Mouse (Mus musculus): ENCODE measurements at regions not wholly inside any gene's neighbourhood (a gene's known extent, or its start where the extent isn't known, plus 50 kb on each side); places are given as distances from the start of the nearest gene placed in this dataset.

GRCm38 (mm10) chr6:47365651-47366645 lies 87.2 kb upstream of the Cul1 start:
- Histone ChIP-seq H3K27me3 (ENCODE audit: control insufficient read depth, insufficient read depth, insufficient read length) (no peaks in the 10 kb centered on the region), H3K4me3 (no peak overlapping the region), H3ac (ENCODE audit: control insufficient read depth, insufficient read length) (no peak overlapping the region), H3K4me2 (ENCODE audit: low read depth) (no peak overlapping the region), H3K79me2 (ENCODE audit: control insufficient read depth, insufficient read depth) (no peaks in the 10 kb centered on the region), H3K36me3 (ENCODE audit: control insufficient read depth, insufficient read depth) (no peaks in the 10 kb centered on the region)
- TF ChIP-seq REST (IDR thresholded peaks at IDR 0.05; ENCODE audit: insufficient read depth, insufficient read length) (no peak), POLR2A (IDR thresholded peaks at IDR 0.05; ENCODE audit: insufficient read length, low read depth) (no peak), MYOD1 (IDR thresholded peaks at IDR 0.05; ENCODE audit: control insufficient read depth in 1 of 3, insufficient read length in 2 of 3, low read depth in 2 of 3) (peak in 2 of 3 experiments; percentile 59 to 74), MYOG (IDR thresholded peaks at IDR 0.05; ENCODE audit: control insufficient read depth in 1 of 3, insufficient read depth in 1 of 3, insufficient read length in 2 of 3, low read depth in 2 of 3) (peak in 2 of 3 experiments; percentile 28 to 76), TCF3 (IDR thresholded peaks at IDR 0.05; ENCODE audit: insufficient read length, low read depth) (no peak), CEBPB (IDR thresholded peaks at IDR 0.05; ENCODE audit: insufficient read depth, poor library complexity, severe bottlenecking) (no peak)

- H3ac ChIP-seq (ENCODE audit: control insufficient read depth, insufficient read length), result no peak overlapping the region
- no peaks in the 10 kb centered on the region for H3K36me3 ChIP-seq (ENCODE audit: control insufficient read depth, insufficient read depth)
- H3K79me2 ChIP-seq (ENCODE audit: control insufficient read depth, insufficient read depth), result no peaks in the 10 kb centered on the region
- no peak overlapping the region for H3K4me3 ChIP-seq
- TF ChIP-seq MYOD1 (IDR thresholded peaks at IDR 0.05; ENCODE audit: control insufficient read depth in 1 of 3, insufficient read length in 2 of 3, low read depth in 2 of 3), result peak in 1 of 3 experiments; percentile 6
- no peak for TF ChIP-seq TCF12 (IDR thresholded peaks at IDR 0.05; ENCODE audit: insufficient read depth, poor library complexity, severe bottlenecking)
- H3K4me2 ChIP-seq (ENCODE audit: low read depth), result no peak overlapping the region
- no peaks in the 10 kb centered on the region for H3K27me3 ChIP-seq (ENCODE audit: control insufficient read depth, insufficient read depth, insufficient read length)
Observed at GRCm38 (mm10) chr6:47367461-47367860, 85.7 kb upstream of the Cul1 start.

GRCm38 (mm10) chr6:47375705-47376104 lies 77.5 kb upstream of the Cul1 start:
- no peak overlapping the region for H3K4me3 ChIP-seq
- H3ac ChIP-seq (ENCODE audit: control insufficient read depth, insufficient read length), result no peak overlapping the region
- no peak overlapping the region for H3K4me2 ChIP-seq (ENCODE audit: low read depth)
- H3K27me3 ChIP-seq (ENCODE audit: control insufficient read depth, insufficient read depth, insufficient read length), result no peaks in the 10 kb centered on the region
- H3K79me2 ChIP-seq (ENCODE audit: control insufficient read depth, insufficient read depth), result no peaks in the 10 kb centered on the region
- no peak for TF ChIP-seq TCF3 (IDR thresholded peaks at IDR 0.05; ENCODE audit: insufficient read length, low read depth)
- no peak for TF ChIP-seq MYOG (IDR thresholded peaks at IDR 0.05; ENCODE audit: control insufficient read depth in 1 of 3, insufficient read depth in 1 of 3, insufficient read length in 2 of 3, low read depth in 2 of 3)
- TF ChIP-seq REST (IDR thresholded peaks at IDR 0.05; ENCODE audit: insufficient read depth, insufficient read length), result no peak
- no peak for TF ChIP-seq E2F4 (IDR thresholded peaks at IDR 0.05; ENCODE audit: insufficient read depth)
- TF ChIP-seq CEBPB (IDR thresholded peaks at IDR 0.05; ENCODE audit: insufficient read depth, poor library complexity, severe bottlenecking), result no peak
- no peak for TF ChIP-seq USF1 (IDR thresholded peaks at IDR 0.05; ENCODE audit: low read depth)
- TF ChIP-seq TCF12 (IDR thresholded peaks at IDR 0.05; ENCODE audit: insufficient read depth, poor library complexity, severe bottlenecking), result no peak
- no peaks in the 10 kb centered on the region for H3K36me3 ChIP-seq (ENCODE audit: control insufficient read depth, insufficient read depth)

- no peak for TF ChIP-seq POLR2AphosphoS2 (IDR thresholded peaks at IDR 0.05; ENCODE audit: insufficient read length, low read depth)
- no peak for TF ChIP-seq MAX (IDR thresholded peaks at IDR 0.05; ENCODE audit: low read depth)
- Histone ChIP-seq H3K4me3 (no peak overlapping the region), H3ac (ENCODE audit: control insufficient read depth, insufficient read length) (no peak overlapping the region), H3K79me2 (ENCODE audit: control insufficient read depth, insufficient read depth) (no peaks in the 10 kb centered on the region), H3K36me3 (ENCODE audit: control insufficient read depth, insufficient read depth) (no peaks in the 10 kb centered on the region), H3K27me3 (ENCODE audit: control insufficient read depth, insufficient read depth, insufficient read length) (no peaks in the 10 kb centered on the region), H3K4me2 (ENCODE audit: low read depth) (no peak overlapping the region)
Observed at GRCm38 (mm10) chr6:47381451-47381850, 71.7 kb upstream of the Cul1 start.

GRCm38 (mm10) chr6:47386550-47386949 lies 66.6 kb upstream of the Cul1 start:
- Histone ChIP-seq H3ac (ENCODE audit: control insufficient read depth, insufficient read length) (no peak overlapping the region), H3K4me3 (no peak overlapping the region), H3K4me2 (ENCODE audit: low read depth) (no peak overlapping the region), H3K36me3 (ENCODE audit: control insufficient read depth, insufficient read depth) (no peaks in the 10 kb centered on the region), H3K79me2 (ENCODE audit: control insufficient read depth, insufficient read depth) (no peaks in the 10 kb centered on the region), H3K27me3 (ENCODE audit: control insufficient read depth, insufficient read depth, insufficient read length) (no peaks in the 10 kb centered on the region)
- TF ChIP-seq SRF (IDR thresholded peaks at IDR 0.05; ENCODE audit: control insufficient read depth, insufficient read length, low read depth), result no peak

- H3K79me2 ChIP-seq (ENCODE audit: control insufficient read depth, insufficient read depth), result no peaks in the 10 kb centered on the region
- TF ChIP-seq TCF3 (IDR thresholded peaks at IDR 0.05; ENCODE audit: insufficient read length, low read depth) (no peak), USF1 (IDR thresholded peaks at IDR 0.05; ENCODE audit: low read depth) (no peak), CEBPB (IDR thresholded peaks at IDR 0.05; ENCODE audit: insufficient read depth, poor library complexity, severe bottlenecking) (no peak), SRF (IDR thresholded peaks at IDR 0.05; ENCODE audit: control insufficient read depth, insufficient read length, low read depth) (no peak), MAX (IDR thresholded peaks at IDR 0.05; ENCODE audit: low read depth) (no peak), POLR2A (IDR thresholded peaks at IDR 0.05; ENCODE audit: insufficient read length, low read depth) (no peak), TCF12 (IDR thresholded peaks at IDR 0.05; ENCODE audit: insufficient read depth, poor library complexity, severe bottlenecking) (no peak), E2F4 (IDR thresholded peaks at IDR 0.05; ENCODE audit: insufficient read depth) (no peak), REST (IDR thresholded peaks at IDR 0.05; ENCODE audit: insufficient read depth, insufficient read length) (no peak), POLR2AphosphoS2 (IDR thresholded peaks at IDR 0.05; ENCODE audit: insufficient read length, low read depth) (no peak)
- H3K4me3 ChIP-seq, result no peak overlapping the region
- H3K36me3 ChIP-seq (ENCODE audit: control insufficient read depth, insufficient read depth), result no peaks in the 10 kb centered on the region
- no peak overlapping the region for H3K4me2 ChIP-seq (ENCODE audit: low read depth)
- H3ac ChIP-seq (ENCODE audit: control insufficient read depth, insufficient read length), result no peak overlapping the region
- no peaks in the 10 kb centered on the region for H3K27me3 ChIP-seq (ENCODE audit: control insufficient read depth, insufficient read depth, insufficient read length)
Observed at GRCm38 (mm10) chr6:47389908-47390307, 63.3 kb upstream of the Cul1 start.

Measured in myocyte (in vitro differentiated cells).